Comparison of ENCODE assay signal across 10 mouse cellular contexts in the genomic region with DNA sequence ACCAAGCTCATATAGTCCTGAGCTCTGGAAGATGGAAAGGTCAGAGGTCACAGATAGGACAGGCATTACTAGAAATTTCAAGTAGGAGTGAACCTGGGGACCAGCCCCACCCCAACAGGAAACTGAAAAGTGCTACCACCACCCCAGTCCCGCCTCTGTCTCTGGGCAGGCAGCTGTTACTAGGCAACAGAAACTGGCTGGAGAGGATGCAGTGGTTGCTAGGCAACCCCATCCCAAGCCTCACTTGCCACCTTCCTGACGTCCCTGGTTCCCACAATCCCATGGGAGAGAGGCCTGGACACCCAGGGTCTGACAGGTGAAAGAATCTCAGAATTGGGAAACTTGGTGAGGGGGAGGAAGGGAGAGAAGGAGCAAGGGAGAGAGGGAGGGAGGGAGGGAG. TPM values are rescaled to one million over a fixed set of nuclear protein-coding genes. Genes with fewer than 3 reads are reported as not detected.
DNase-seq lines count a peak whose midpoint lies in the region; ATAC-seq and TF ChIP-seq lines count a peak whose summit lies in the region.
"Had no signal": no experiment of that assay in that cellular context is flagged by ENCODE, and none has a peak within 500 bp of the region (broad histone marks: within the 10 kb centered on the region; RNA-seq: fewer than 3 reads in every experiment).

No protein-coding gene starts in this region.

- TF ChIP-seq POLR2A in heart, adult 2 months (IDR thresholded peaks at IDR 0.05; ENCODE audit: insufficient read depth, low read depth, low read length) = no peak

- no peak overlapping the region for H3K9ac ChIP-seq in forebrain, embryonic 15.5 days (replicated peaks)
- H3K9ac ChIP-seq in neural tube, embryonic 13.5 days = no peak overlapping the region
- no peak overlapping the region for H3K9ac ChIP-seq in heart, adult 2 months (ENCODE audit: low read depth, low read length)

- DNase-seq in embryo, embryonic 11 days = peak; percentile 69
- peak; percentile 72 to 82 for DNase-seq in left cerebral cortex, adult 18-20 months (ENCODE audit: low spot score in 2 of 2)
- DNase-seq in heart, adult 2 months = no peak
- no peak for DNase-seq in heart, adult 11 months
- no peak for DNase-seq in adrenal gland, adult 2 months
- DNase-seq: lung, adult 18-20 months; thymus, postnatal 14 days had no signal

- ATAC-seq in forebrain, embryonic 15.5 days (replicated peaks) = peak; percentile 34
- 0 out of 2 replicates have a peak, but pooled peaks have one; percentile 10 for ATAC-seq in neural tube, embryonic 13.5 days (ENCODE audit: low read depth)
- ATAC-seq: inflammation-experienced regulatory T-cells, adult 6 months had no signal

- H3K4me1 ChIP-seq in forebrain, embryonic 15.5 days = peaks cover 44% of the 10 kb centered on the region
- H3K4me1 ChIP-seq in neural tube, embryonic 13.5 days (replicated peaks) = peaks cover 52% of the 10 kb centered on the region
- H3K4me1 ChIP-seq in heart, adult 2 months (ENCODE audit: control insufficient read depth, insufficient read depth, low read length) = no peaks in the 10 kb centered on the region

- H3K79me2 ChIP-seq in heart, adult 2 months (replicated peaks; ENCODE audit: control insufficient read depth, insufficient read depth, low read length) = no peaks in the 10 kb centered on the region

- intact Hi-C loops in heart, adult 2 months (cut with DNase I) = no loop called here

- H3K9me3 ChIP-seq in forebrain, embryonic 15.5 days = no peaks in the 10 kb centered on the region
- no peaks in the 10 kb centered on the region for H3K9me3 ChIP-seq in neural tube, embryonic 13.5 days

- H3K27ac ChIP-seq in forebrain, embryonic 15.5 days (replicated peaks) = 0 out of 2 replicates have a peak overlapping the region, but pooled peaks have one; percentile 2
- no peak overlapping the region for H3K27ac ChIP-seq in neural tube, embryonic 13.5 days (replicated peaks)
- H3K27ac ChIP-seq in heart, adult 2 months = no peak overlapping the region

- WGBS in forebrain, embryonic 15.5 days = 4% methylated on average over 2 of the region's 2 CpGs
- 30% methylated on average over 2 of the region's 2 CpGs for WGBS in neural tube, embryonic 13.5 days
- 62% methylated on average over 2 of the region's 2 CpGs for WGBS in heart, adult 2 months

- TF ChIP-seq EP300 in heart, adult 2 months (IDR thresholded peaks at IDR 0.05; ENCODE audit: insufficient read depth, low read depth, low read length) = no peak

- no peaks in the 10 kb centered on the region for H3K27me3 ChIP-seq in forebrain, embryonic 15.5 days
- H3K27me3 ChIP-seq in neural tube, embryonic 13.5 days = no peaks in the 10 kb centered on the region
- H3K27me3 ChIP-seq in heart, adult 2 months (ENCODE audit: control insufficient read depth, insufficient read depth, low read length) = no peaks in the 10 kb centered on the region

- TF ChIP-seq CTCF in heart, adult 2 months (IDR thresholded peaks at IDR 0.05) = no peak

- peak overlapping the region; percentile 8; the same call in 1 of the 2 replicates for H3K4me3 ChIP-seq in forebrain, embryonic 15.5 days
- 0 out of 2 replicates have a peak overlapping the region, but pooled peaks have one; percentile 0 for H3K4me3 ChIP-seq in neural tube, embryonic 13.5 days
- no peak overlapping the region for H3K4me3 ChIP-seq in heart, adult 2 months

- peaks cover 44% of the 10 kb centered on the region for H3K36me3 ChIP-seq in forebrain, embryonic 15.5 days
- H3K36me3 ChIP-seq in neural tube, embryonic 13.5 days = peaks cover 47% of the 10 kb centered on the region
- no peaks in the 10 kb centered on the region for H3K36me3 ChIP-seq in heart, adult 2 months (ENCODE audit: control insufficient read depth, insufficient read depth, low read length)

- H3K4me2 ChIP-seq in forebrain, embryonic 15.5 days (replicated peaks) = peak overlapping the region; percentile 0; the same call in 1 of the 2 replicates
- H3K4me2 ChIP-seq in neural tube, embryonic 13.5 days = peak overlapping the region; percentile 92

RNA-seq across cellular contexts. Expression of a gene that starts 3.4 kb away (rescaled TPM):
- polyA plus RNA-seq in forebrain, embryonic 15.5 days (2015; fragmentation: Nextera tagmentation; extraction: Ambion mirVana) = 15.9 and 17.1 TPM in 2 replicates
- total RNA-seq in left cerebral cortex, adult 18-20 months (2021) = 100 to 1,000 TPM; 176 TPM
- polyA plus RNA-seq in neural tube, embryonic 13.5 days (2015; fragmentation: Nextera tagmentation; extraction: Ambion mirVana) = 15.2 and 15.3 TPM in 2 replicates
- total RNA-seq in heart, adult 2 months (2021) = 1 to 10 TPM; 4.5 to 4.6 TPM
- polyA plus RNA-seq in heart, adult 2 months (2012; rRNA removed) = 10.3 and 12.1 TPM in 2 replicates
- total RNA-seq in adrenal gland, adult 2 months (2021) = 10 to 100 TPM; 14.5 to 18.5 TPM
- polyA plus RNA-seq in adrenal gland, adult 2 months (2012; rRNA removed) = 54.9 and 71.3 TPM in 2 replicates

RNA-seq across cellular contexts. Expression of a gene that starts 3.6 kb away (rescaled TPM):
- polyA plus RNA-seq in forebrain, embryonic 15.5 days (2015; fragmentation: Nextera tagmentation; extraction: Ambion mirVana) = 35.8 and 40.8 TPM in 2 replicates
- total RNA-seq in left cerebral cortex, adult 18-20 months (2021) = 10 to 100 TPM; 34.9 TPM
- 32.8 and 35.4 TPM in 2 replicates for polyA plus RNA-seq in neural tube, embryonic 13.5 days (2015; fragmentation: Nextera tagmentation; extraction: Ambion mirVana)
- 10 to 100 TPM in 1 of 2 experiments, 1 to 10 TPM in 1; 9.2 to 10.3 TPM for total RNA-seq in heart, adult 2 months (2021)
- polyA plus RNA-seq in heart, adult 2 months (2012; rRNA removed) = 11.8 and 12.6 TPM in 2 replicates
- total RNA-seq in adrenal gland, adult 2 months (2021) = 10 to 100 TPM; 21.3 to 21.9 TPM
- 60.8 and 61.2 TPM in 2 replicates for polyA plus RNA-seq in adrenal gland, adult 2 months (2012; rRNA removed)

Comparison
In these comparisons a context has a peak if more than half of its experiments do, and no peak if none do; other contexts are left out.
1. DNase-seq: peak in embryo, embryonic 11 days (single experiment) and left cerebral cortex, adult 18-20 months (2 of 2); none in heart, adult 2 months (0 of 2), heart, adult 11 months (single experiment) and adrenal gland, adult 2 months (single experiment).